21 mouse cellular contexts compared by ENCODE assay signal in the genomic region with DNA sequence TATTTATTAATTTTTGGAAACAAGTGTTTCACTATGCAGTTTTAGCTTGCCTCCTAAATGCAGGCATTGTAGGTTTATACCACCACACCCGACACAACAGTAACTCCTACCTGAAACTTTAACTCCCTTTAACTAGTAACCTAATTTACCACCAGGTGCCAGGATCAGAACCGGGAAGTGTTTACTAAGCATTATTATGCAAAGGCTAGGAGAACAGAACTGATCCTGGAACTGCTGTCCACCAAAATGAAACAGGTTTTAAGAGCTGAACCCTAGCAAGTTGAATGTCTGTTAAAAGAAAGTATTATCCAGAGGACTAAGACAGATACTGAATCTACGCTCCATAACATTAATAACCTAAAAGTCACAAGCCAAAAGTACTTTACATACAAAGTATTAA. TPM values are rescaled to one million over a fixed set of nuclear protein-coding genes. Genes with fewer than 3 reads are reported as not detected.
A peak's percentile ranks its signal among the peaks of the same experiment; 100 is the strongest.
DNase-seq lines count a peak whose midpoint lies in the region; ATAC-seq and TF ChIP-seq lines count a peak whose summit lies in the region.
"Had no signal": no experiment of that assay in that cellular context is flagged by ENCODE, and none has a peak within 500 bp of the region (broad histone marks: within the 10 kb centered on the region; RNA-seq: fewer than 3 reads in every experiment).

No protein-coding gene starts in this region.

- no peak for TF ChIP-seq CTCF in heart, postnatal 0 days (IDR thresholded peaks at IDR 0.05; ENCODE audit: low read depth)
- TF ChIP-seq CTCF in layer of hippocampus, adult 2 months (conservative IDR thresholded peaks at IDR 0.05): no peak

- no peaks in the 10 kb centered on the region for H3K36me3 ChIP-seq in heart, postnatal 0 days (replicated peaks; ENCODE audit: control insufficient read depth, insufficient read depth, low read length)
- H3K36me3 ChIP-seq: forebrain, embryonic 10.5 days; heart, embryonic 12.5 days; heart, embryonic 15.5 days; hindbrain, embryonic 12.5 days; hindbrain, embryonic 15.5 days had no signal

- peaks cover 45% of the 10 kb centered on the region for H3K4me1 ChIP-seq in heart, postnatal 0 days (ENCODE audit: control insufficient read depth, insufficient read depth)

- H3K9ac ChIP-seq in heart, postnatal 0 days (replicated peaks; ENCODE audit: low read depth, low read length): no peak overlapping the region
- H3K9ac ChIP-seq: forebrain, embryonic 13.5 days; heart, embryonic 12.5 days; heart, embryonic 15.5 days; hindbrain, embryonic 12.5 days; hindbrain, embryonic 15.5 days had no signal

- H3K27me3 ChIP-seq in heart, postnatal 0 days (ENCODE audit: control insufficient read depth, insufficient read depth, low read length): no peaks in the 10 kb centered on the region
- H3K27me3 ChIP-seq: forebrain, embryonic 13.5 days; heart, embryonic 12.5 days; heart, embryonic 15.5 days; hindbrain, embryonic 12.5 days; hindbrain, embryonic 15.5 days had no signal

- no peak for DNase-seq in heart, postnatal 0 days (ENCODE audit: low spot score)
- no peak for DNase-seq in heart, postnatal 36 days
- DNase-seq in layer of hippocampus, adult 2 months (ENCODE audit: low spot score in 2 of 2): no peak
- no peak for DNase-seq in layer of hippocampus, postnatal 25 days (ENCODE audit: extremely low spot score in 1 of 2, low spot score in 1 of 2)
- peak; percentile 43 for DNase-seq in adipocyte (ENCODE audit: low spot score)
- DNase-seq in lung, postnatal 10 days: no peak
- DNase-seq: adrenal gland, postnatal 10 days; adrenal gland, postnatal 36 days; cerebellum, adult 18-20 months; cerebellum, adult 9-10 months; cerebellum, postnatal 14 days; gastrocnemius, postnatal 25 days; heart, postnatal 14 days had no signal

- no peak overlapping the region for H3K4me3 ChIP-seq in heart, postnatal 0 days (ENCODE audit: low read depth, low read length)
- H3K4me3 ChIP-seq in layer of hippocampus, adult 2 months: no peak overlapping the region
- H3K4me3 ChIP-seq: forebrain, embryonic 10.5 days; forebrain, embryonic 13.5 days; heart, embryonic 12.5 days; heart, embryonic 15.5 days; hindbrain, embryonic 12.5 days; hindbrain, embryonic 15.5 days had no signal

- intact Hi-C loops in heart, postnatal 36 days (cut with DNase I): loop anchor here (2.0 to 10.0 kb wide), 2 partner anchors 21 to 539 kb away; a partner anchor contains a TSS

- H3K27ac ChIP-seq in heart, postnatal 0 days (ENCODE audit: low read depth): 0 out of 2 replicates have a peak overlapping the region, but pooled peaks have one; percentile 82
- H3K27ac ChIP-seq in layer of hippocampus, adult 2 months: 0 out of 2 replicates have a peak overlapping the region, but pooled peaks have one; percentile 78
- H3K27ac ChIP-seq: forebrain, embryonic 10.5 days; hindbrain, embryonic 12.5 days; hindbrain, embryonic 15.5 days had no signal

- no peak for ATAC-seq in heart, postnatal 0 days (ENCODE audit: insufficient read depth, low read depth)
- ATAC-seq: activated CD4-positive, CD25-positive, alpha-beta regulatory T cell, adult 4 months; CD4-positive, CD25-positive, alpha-beta regulatory T cell, adult 4 months; forebrain, embryonic 13.5 days had no signal

- H3K9me3 ChIP-seq in heart, postnatal 0 days (replicated peaks; ENCODE audit: control insufficient read depth, low read length): no peaks in the 10 kb centered on the region
- H3K9me3 ChIP-seq: forebrain, embryonic 10.5 days; forebrain, embryonic 13.5 days; heart, embryonic 12.5 days; heart, embryonic 15.5 days; hindbrain, embryonic 12.5 days; hindbrain, embryonic 15.5 days had no signal

- 84% methylated on average over 3 of the region's 3 CpGs for WGBS in heart, postnatal 0 days

- no peak for TF ChIP-seq EP300 in heart, postnatal 0 days (IDR thresholded peaks at IDR 0.05; ENCODE audit: low read depth)

- no peak overlapping the region for H3K4me2 ChIP-seq in heart, postnatal 0 days (ENCODE audit: low read depth, low read length)
- H3K4me2 ChIP-seq: forebrain, embryonic 13.5 days; heart, embryonic 12.5 days; hindbrain, embryonic 12.5 days; hindbrain, embryonic 15.5 days had no signal

RNA-seq across cellular contexts. Expression of a gene that starts 21.2 kb away (rescaled TPM):
- total RNA-seq in heart, postnatal 0 days (2014; rRNA removed; ENCODE audit: low replicate concordance): 53.0 and 56.2 TPM in 2 replicates
- 10.0 and 10.3 TPM in 2 replicates for polyA plus RNA-seq in heart, postnatal 0 days (2015; fragmentation: Nextera tagmentation; extraction: Ambion mirVana)
- total RNA-seq in heart, postnatal 36 days (2021): 100 to 1,000 TPM; 177 to 190 TPM
- total RNA-seq in layer of hippocampus, adult 2 months (2021): 100 to 1,000 TPM; 101 to 105 TPM
- 100 to 1,000 TPM in 1 of 2 experiments, 10 to 100 TPM in 1; 89.5 to 101 TPM for total RNA-seq in layer of hippocampus, postnatal 25 days (2021)
